ENCODE assay signal across 8 mouse cellular contexts in the genomic region with DNA sequence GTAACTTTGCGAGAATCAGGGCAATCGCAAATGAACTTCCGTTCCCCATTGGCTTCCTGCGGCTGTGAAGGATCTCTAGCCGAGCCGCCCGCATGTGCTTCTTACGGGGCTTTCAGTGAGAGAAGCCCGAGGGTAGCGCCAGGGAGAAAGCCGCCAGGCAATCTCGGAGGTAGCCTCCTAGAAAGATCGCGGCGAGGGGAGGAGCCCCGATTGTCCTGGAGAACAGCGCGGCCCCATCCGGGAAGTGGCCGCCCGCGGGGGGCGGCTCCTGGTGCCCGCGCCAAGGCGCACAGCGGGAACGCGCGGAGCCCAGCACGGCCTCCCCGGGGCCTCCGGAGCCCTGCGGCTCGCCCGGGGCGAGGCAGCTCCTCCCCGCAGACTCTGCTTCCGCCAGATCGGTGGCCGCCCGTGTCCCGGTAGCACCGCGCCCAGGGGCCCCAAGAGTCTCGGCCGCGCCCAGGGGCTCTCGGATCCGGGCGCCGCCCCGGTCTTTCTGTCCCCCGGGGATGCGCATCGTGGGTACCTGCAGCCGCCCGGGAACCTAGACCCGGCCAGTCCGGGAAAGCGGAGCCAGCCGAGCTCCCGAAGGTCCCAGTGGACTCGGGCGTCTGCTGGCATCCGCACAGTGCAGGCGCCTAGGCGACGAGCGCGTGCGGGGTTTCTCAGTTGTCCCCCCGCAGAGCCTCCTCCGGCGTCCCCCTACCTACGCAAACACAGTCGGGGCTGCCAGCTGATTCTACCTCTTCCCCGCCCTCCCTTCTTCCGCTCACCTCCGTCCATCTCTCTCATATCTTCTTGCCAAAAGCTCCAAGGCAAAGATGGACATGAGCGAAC.
DNase-seq lines count a peak whose midpoint lies in the region; ATAC-seq and TF ChIP-seq lines count a peak whose summit lies in the region.

No protein-coding gene starts in this region.

- WGBS in intestine, embryonic 14.5 days: under 1% methylated on average over 79 of the region's 81 CpGs

- peak; percentile 73 for DNase-seq in gastrocnemius, postnatal 14 days
- peak; percentile 88 for DNase-seq in intestine, embryonic 14.5 days (ENCODE audit: low spot score)
- DNase-seq in left cerebral cortex, postnatal 10 days (ENCODE audit: extremely low spot score in 1 of 2, low spot score in 2 of 2): peak; percentile 30 to 81
- peak; percentile 75 for DNase-seq in right cerebral cortex, postnatal 25 days
- peak; percentile 73 to 79 for DNase-seq in urinary bladder, postnatal 36 days (ENCODE audit: low spot score in 2 of 2)

- H3K36me3 ChIP-seq in intestine, embryonic 14.5 days (ENCODE audit: control insufficient read depth, insufficient read depth, low read length): no peaks in the 10 kb centered on the region

- H3K9ac ChIP-seq in intestine, embryonic 14.5 days (ENCODE audit: low read length): peak overlapping the region; percentile 81

- H3K4me2 ChIP-seq in intestine, embryonic 14.5 days (ENCODE audit: low read length): peak overlapping the region; percentile 86

- peak; percentile 61 for ATAC-seq in activated CD4-positive, CD25-positive, alpha-beta regulatory T cell, adult 4 months
- ATAC-seq in intestine, embryonic 14.5 days (replicated peaks; ENCODE audit: low FRiP score, low TSS enrichment, low read depth): peak; percentile 92
- ATAC-seq in megakaryocyte progenitor cell, adult 5-6 weeks (replicated peaks; ENCODE audit: poor library complexity): peak; percentile 47

- intact Hi-C loops in gastrocnemius, postnatal 14 days (cut with DNase I; ENCODE audit: low total_unique reads): loop anchor here (10.0 kb wide), 1 partner anchor 94 kb away; a partner anchor contains a TSS
- intact Hi-C loops in left cerebral cortex, postnatal 10 days (cut with DNase I): loop anchor here (2.0 to 10.0 kb wide), 5 partner anchors 98 to 274 kb away; no protein-coding TSS in a partner anchor

- no peaks in the 10 kb centered on the region for H3K27me3 ChIP-seq in intestine, embryonic 14.5 days (replicated peaks; ENCODE audit: control insufficient read depth, insufficient read depth, low read length)

- no peaks in the 10 kb centered on the region for H3K4me1 ChIP-seq in cortical plate, adult 2 months (ENCODE audit: control insufficient read depth, insufficient read depth, low read length)
- no peaks in the 10 kb centered on the region for H3K4me1 ChIP-seq in intestine, embryonic 14.5 days (replicated peaks; ENCODE audit: control insufficient read depth, insufficient read depth, low read length)

- TF ChIP-seq CTCF in cortical plate, adult 2 months (IDR thresholded peaks at IDR 0.05; ENCODE audit: extremely low read depth, insufficient read depth, low read length): no peak

- 0 out of 2 replicates have a peak, but pooled peaks have one; percentile 13 for TF ChIP-seq POLR2A in cortical plate, adult 2 months (IDR thresholded peaks at IDR 0.05; ENCODE audit: extremely low read depth, insufficient read depth, low read length)

- no peaks in the 10 kb centered on the region for H3K9me3 ChIP-seq in intestine, embryonic 14.5 days (ENCODE audit: control insufficient read depth, low read length)

- H3K4me3 ChIP-seq in cortical plate, adult 2 months (ENCODE audit: insufficient read depth, low read length): peak overlapping the region; percentile 93
- H3K4me3 ChIP-seq in intestine, embryonic 14.5 days (ENCODE audit: low read depth, low read length): peak overlapping the region; percentile 67

- peak overlapping the region; percentile 69 for H3K27ac ChIP-seq in cortical plate, adult 2 months (ENCODE audit: insufficient read depth, low read length)
- peak overlapping the region; percentile 95 for H3K27ac ChIP-seq in intestine, embryonic 14.5 days (ENCODE audit: low read depth)

Comparison
In these comparisons a context has a peak if more than half of its experiments do, and no peak if none do; other contexts are left out.
1. Peak in every context shown above with its lines: DNase-seq, ATAC-seq, H3K4me3 ChIP-seq and H3K27ac ChIP-seq.